Comparison of ENCODE assay signal across 1 mouse cellular context in the genomic region with DNA sequence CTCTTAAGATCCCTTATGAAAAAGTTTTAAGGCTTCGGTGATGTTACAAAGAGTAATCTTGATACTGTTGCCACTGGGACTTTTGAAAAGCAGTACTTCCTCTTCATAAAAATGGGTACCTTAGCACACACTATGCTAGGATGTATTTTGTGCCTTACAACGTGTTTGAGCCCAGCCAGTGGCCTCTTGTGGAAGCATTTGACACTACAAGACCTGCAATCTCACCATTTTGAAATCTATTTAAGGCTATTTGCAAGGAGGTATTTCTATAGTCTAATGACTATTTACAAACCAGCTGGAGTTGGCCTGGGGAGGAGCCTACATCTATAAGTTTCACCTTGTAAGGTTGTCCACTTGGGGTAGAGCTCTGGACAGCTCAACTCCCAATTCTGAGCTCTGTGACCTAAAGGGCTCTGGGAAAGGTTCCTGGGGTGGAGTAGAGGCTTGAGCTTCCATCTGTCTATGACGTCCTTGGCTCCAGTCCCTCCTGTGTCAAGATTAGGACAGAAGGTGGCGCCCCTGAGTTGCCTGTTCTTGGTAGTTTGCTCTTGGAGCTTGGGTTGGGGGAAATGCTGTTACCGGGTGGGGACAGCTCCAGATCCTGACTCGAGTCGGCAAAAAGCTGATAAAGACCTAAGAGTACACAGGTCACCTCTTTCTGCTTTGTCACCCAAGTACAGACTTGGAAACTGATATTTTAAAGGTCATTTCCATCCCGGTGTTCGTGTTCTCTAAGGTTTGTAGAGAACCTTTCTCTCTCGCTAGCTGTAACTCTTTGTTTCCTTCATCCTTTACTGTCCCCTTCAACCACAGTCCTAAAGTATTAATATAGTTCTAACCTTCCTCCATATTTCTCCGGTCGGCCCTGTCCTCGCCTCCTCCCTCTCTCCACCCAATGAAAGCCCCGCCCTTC.
A peak's percentile ranks its signal among the peaks of the same experiment; 100 is the strongest.
TF ChIP-seq lines count a peak whose summit lies in the region.

No protein-coding gene starts in this region.

TF ChIP-seq in CH12.LX, 34 proteins besides CTCF, POLR2A, EP300 and RAD21:
- peak; percentile 21; the same call in 1 of the 2 replicates for TF ChIP-seq NELFE (IDR thresholded peaks at IDR 0.05; ENCODE audit: low read depth, low read length)
- no peak for TF ChIP-seq GABPA (IDR thresholded peaks at IDR 0.05; ENCODE audit: insufficient replicate concordance, low read depth, low read length)
- TF ChIP-seq CHD2 (IDR thresholded peaks at IDR 0.05; ENCODE audit: low read length): peak; percentile 49; the same call in 1 of the 2 replicates
- peak; percentile 18; the same call in 1 of the 2 replicates for TF ChIP-seq TCF12 (IDR thresholded peaks at IDR 0.05; ENCODE audit: low read depth, low read length)
- peak; percentile 11; the same call in 1 of the 2 replicates for TF ChIP-seq ETS1 (conservative IDR thresholded peaks at IDR 0.05; ENCODE audit: low read depth, low read length)
- peak; percentile 50; the same call in 1 of the 2 replicates for TF ChIP-seq ELF1 (IDR thresholded peaks at IDR 0.05; ENCODE audit: low read depth, low read length)
- no peak for TF ChIP-seq BHLHE40 (IDR thresholded peaks at IDR 0.05; ENCODE audit: low read depth, low read length)
- no peak for TF ChIP-seq MAFK (IDR thresholded peaks at IDR 0.05; ENCODE audit: insufficient replicate concordance, low read length)
- TF ChIP-seq RCOR1 (conservative IDR thresholded peaks at IDR 0.05; ENCODE audit: low read depth, low read length): no peak
- peak; percentile 75 for TF ChIP-seq SMC3 (IDR thresholded peaks at IDR 0.05; ENCODE audit: low read depth, low read length)
- TF ChIP-seq ZMIZ1 (IDR thresholded peaks at IDR 0.05; ENCODE audit: low read depth, low read length): peak; percentile 54
- TF ChIP-seq SIN3A (IDR thresholded peaks at IDR 0.05; ENCODE audit: low read length): no peak
- TF ChIP-seq E2F4 (IDR thresholded peaks at IDR 0.05; ENCODE audit: insufficient replicate concordance, low read depth, low read length): no peak
- TF ChIP-seq JUND (conservative IDR thresholded peaks at IDR 0.05; ENCODE audit: low read depth, low read length): no peak
- no peak for TF ChIP-seq UBTF (IDR thresholded peaks at IDR 0.05; ENCODE audit: low read depth, low read length)
- peak; percentile 33; the same call in 1 of the 2 replicates for TF ChIP-seq HCFC1 (IDR thresholded peaks at IDR 0.05; ENCODE audit: low read depth, low read length)
- TF ChIP-seq MAX (IDR thresholded peaks at IDR 0.05; ENCODE audit: low read length): peak; percentile 50; the same call in 1 of the 2 replicates
- TF ChIP-seq MEF2A (IDR thresholded peaks at IDR 0.05; ENCODE audit: borderline replicate concordance, low read depth, low read length): peak; percentile 39; the same call in 1 of the 2 replicates
- TF ChIP-seq NRF1 (IDR thresholded peaks at IDR 0.05; ENCODE audit: low read depth, low read length): no peak
- TF ChIP-seq KAT2A (IDR thresholded peaks at IDR 0.05; ENCODE audit: insufficient replicate concordance, low read length): no peak
- no peak; the same call in 1 of the 2 replicates for TF ChIP-seq IRF4 (IDR thresholded peaks at IDR 0.05; ENCODE audit: low read depth, low read length)
- peak; percentile 98 for TF ChIP-seq POLR2AphosphoS2 (IDR thresholded peaks at IDR 0.05; ENCODE audit: low read depth, low read length)
- no peak for TF ChIP-seq JUN (IDR thresholded peaks at IDR 0.05; ENCODE audit: insufficient read depth, low read depth, low read length)
- TF ChIP-seq ZKSCAN1 (IDR thresholded peaks at IDR 0.05; ENCODE audit: borderline replicate concordance, low read depth, low read length): no peak
- peak; percentile 45; the same call in 1 of the 2 replicates for TF ChIP-seq MAZ (IDR thresholded peaks at IDR 0.05; ENCODE audit: low read depth, low read length)
- TF ChIP-seq USF1 (IDR thresholded peaks at IDR 0.05; ENCODE audit: low read depth, low read length): no peak
- TF ChIP-seq PAX5 (IDR thresholded peaks at IDR 0.05; ENCODE audit: low read length): no peak
- peak; percentile 42; the same call in 1 of the 2 replicates for TF ChIP-seq MXI1 (IDR thresholded peaks at IDR 0.05; ENCODE audit: low read depth, low read length)
- TF ChIP-seq ZNF384 (IDR thresholded peaks at IDR 0.05; ENCODE audit: low read depth, low read length): no peak
- TF ChIP-seq MYC (IDR thresholded peaks at IDR 0.05; ENCODE audit: low read depth, low read length): peak; percentile 68; the same call in 1 of the 2 replicates
- TF ChIP-seq USF2 (conservative IDR thresholded peaks at IDR 0.05; ENCODE audit: low read depth, low read length): no peak
- TF ChIP-seq ZC3H11A (IDR thresholded peaks at IDR 0.05; ENCODE audit: low read depth, low read length): no peak
- TF ChIP-seq TBP (conservative IDR thresholded peaks at IDR 0.05; ENCODE audit: low read depth, low read length): no peak
- no peak; the same call in 1 of the 2 replicates for TF ChIP-seq CHD1 (IDR thresholded peaks at IDR 0.05; ENCODE audit: low read depth, low read length)
